Mouse (Mus musculus): ENCODE data around the gene Ankmy1. TPM values are rescaled to one million over a fixed set of nuclear protein-coding genes. Genes with fewer than 3 reads are reported as not detected.
A peak's percentile ranks its signal among the peaks of the same experiment; 100 is the strongest.

Ankmy1 gene
- not detected in 2 replicates for total RNA-seq (2015; ENCODE audit: low replicate concordance)
- total RNA-seq (2017; ENCODE audit: low replicate concordance) = not detected in 2 replicates

GRCm38 (mm10) chr1:92902786-92903185, at the start of gene Ankmy1:
Gene Ankmy1, minus strand, starts transcription at chr1:92902906.
- no peak for ATAC-seq (replicated peaks; ENCODE audit: low FRiP score, poor library complexity, severe bottlenecking)

GRCm38 (mm10) chr1:92950607-92951006, 47.9 kb upstream of the Ankmy1 start, which contains the start of gene Gpr35:
Gene Gpr35, plus strand, starts transcription at chr1:92950865.
- ATAC-seq (replicated peaks; ENCODE audit: low FRiP score, poor library complexity, severe bottlenecking) = no peak

DNA sequence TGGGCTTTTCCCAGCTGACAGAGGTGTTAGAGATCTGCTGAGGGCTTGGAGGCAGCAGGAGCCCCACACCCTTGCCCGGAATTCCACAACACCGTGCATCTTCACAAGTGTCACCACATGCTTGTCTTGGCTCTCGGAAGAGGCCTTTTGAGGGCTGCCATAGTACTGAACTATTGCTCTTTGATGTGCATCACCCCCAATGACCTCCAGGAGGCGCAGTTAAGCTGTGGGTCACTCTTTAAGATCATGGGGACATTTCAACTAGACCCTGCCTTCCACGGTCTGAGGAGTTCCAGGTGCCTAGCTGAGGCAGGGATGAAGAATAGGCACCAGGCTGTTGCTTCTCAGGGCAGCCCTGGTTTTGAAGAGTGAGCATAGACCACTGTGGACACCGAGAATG, 46.7 kb upstream of the Ankmy1 start:
- ATAC-seq (replicated peaks; ENCODE audit: low FRiP score, poor library complexity, severe bottlenecking) = no peak; the same call in 1 of the 2 replicates

GRCm38 (mm10) chr1:92947966-92948365, 45.3 kb upstream of the Ankmy1 start:
- ATAC-seq (replicated peaks; ENCODE audit: low FRiP score, poor library complexity, severe bottlenecking) = no peak

GRCm38 (mm10) chr1:92943219-92943989, 40.7 kb upstream of the Ankmy1 start:
- ATAC-seq (replicated peaks; ENCODE audit: low FRiP score, poor library complexity, severe bottlenecking) = no peak

- no peak for ATAC-seq (replicated peaks; ENCODE audit: low FRiP score, poor library complexity, severe bottlenecking)
Observed at GRCm38 (mm10) chr1:92939746-92940145, 37.0 kb upstream of the Ankmy1 start.

GRCm38 (mm10) chr1:92937797-92938196, 35.1 kb upstream of the Ankmy1 start:
- no peak for ATAC-seq (replicated peaks; ENCODE audit: low FRiP score, poor library complexity, severe bottlenecking)

DNA sequence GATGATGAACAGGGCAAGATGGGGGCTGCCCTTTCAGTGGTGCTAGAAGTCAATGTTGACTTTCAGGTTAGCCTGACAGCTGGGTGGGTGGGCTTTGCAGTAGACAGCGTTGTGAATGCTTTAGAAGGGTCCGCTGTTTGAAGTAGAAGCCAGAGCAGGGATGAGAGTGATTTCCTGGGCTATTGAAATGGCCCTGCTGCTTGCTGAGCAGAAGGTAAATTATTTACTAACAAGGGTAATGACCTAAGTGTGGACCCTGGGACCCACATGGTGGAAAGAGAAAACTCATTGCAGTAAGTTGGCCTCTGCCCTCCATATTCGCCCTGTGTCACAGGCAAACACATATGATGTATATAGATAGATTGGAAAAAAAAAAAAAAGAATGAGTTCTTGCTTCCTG, 33.8 kb upstream of the Ankmy1 start:
- ATAC-seq (replicated peaks; ENCODE audit: low FRiP score, poor library complexity, severe bottlenecking) = no peak

DNA sequence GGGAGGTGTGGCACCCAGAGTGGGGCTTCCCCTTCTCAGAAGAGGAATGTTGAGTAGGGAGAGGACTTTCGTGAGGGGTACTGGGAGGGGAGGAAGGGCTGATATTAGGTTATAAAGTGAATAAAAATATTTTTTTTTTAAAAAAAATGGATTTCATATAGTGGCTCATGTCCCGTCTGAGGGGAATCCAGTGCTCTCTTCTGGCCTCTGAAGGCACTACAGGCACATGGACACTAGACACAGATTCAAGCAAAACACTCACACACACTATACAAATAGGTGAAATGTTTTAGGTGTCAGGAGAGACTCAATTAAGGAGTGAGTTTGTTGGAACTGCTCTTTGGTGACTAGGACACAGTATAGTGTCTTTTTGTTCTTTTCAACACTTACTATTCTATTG, 33.3 kb upstream of the Ankmy1 start:
- ATAC-seq (replicated peaks; ENCODE audit: low FRiP score, poor library complexity, severe bottlenecking) = no peak

DNA sequence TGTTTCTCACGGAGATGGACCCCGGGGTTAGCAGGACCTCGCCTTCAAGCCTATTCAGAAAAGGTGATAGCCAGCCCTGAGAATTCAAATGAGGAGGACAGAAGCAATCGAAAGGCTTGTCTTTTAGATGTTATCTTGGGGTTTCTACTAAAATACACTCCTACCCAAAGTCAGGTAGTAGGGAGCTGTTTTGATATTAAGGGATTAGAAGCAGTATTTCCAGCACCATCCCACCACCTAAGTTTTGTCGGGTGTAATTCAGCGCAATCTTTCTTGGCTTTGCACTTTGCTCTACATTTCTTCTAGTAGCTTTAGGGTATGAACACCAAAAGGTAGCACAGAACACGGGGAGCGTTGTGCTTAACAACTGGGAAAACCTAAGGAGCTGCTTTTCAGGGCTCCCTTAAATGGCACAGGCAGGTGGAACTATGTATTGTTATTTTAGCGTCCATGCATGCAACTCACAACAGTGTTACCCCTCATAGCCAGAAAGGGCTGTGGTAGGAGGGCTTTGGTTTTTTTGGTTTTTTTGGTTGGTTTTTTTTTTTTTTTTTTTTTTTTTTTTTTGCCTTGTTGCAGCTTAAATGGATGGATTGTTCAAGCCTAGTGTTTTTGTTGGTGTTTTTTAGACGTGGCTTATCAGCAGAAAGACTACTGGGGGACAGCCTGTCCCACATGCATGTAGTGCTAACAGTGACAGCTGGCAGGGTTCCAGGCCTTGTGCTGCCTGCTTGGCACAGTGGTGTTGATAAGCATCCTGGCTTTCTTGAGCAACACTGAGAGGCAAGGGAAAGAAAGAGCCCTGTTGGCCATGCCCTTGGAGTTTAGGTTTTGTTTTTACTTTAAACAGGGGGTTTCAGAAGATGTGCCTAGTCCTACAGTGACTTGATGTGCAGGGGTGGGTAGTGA, 32.6 kb upstream of the Ankmy1 start:
- ATAC-seq (replicated peaks; ENCODE audit: low FRiP score, poor library complexity, severe bottlenecking) = 0 out of 2 replicates have a peak, but pooled peaks have one; percentile 36

- ATAC-seq (replicated peaks; ENCODE audit: low FRiP score, poor library complexity, severe bottlenecking) = peak; percentile 96
Observed at GRCm38 (mm10) chr1:92934182-92934827, 31.6 kb upstream of the Ankmy1 start, which contains the start of gene Capn10. Gene Capn10, plus strand, starts transcription at chr1:92934376.

DNA sequence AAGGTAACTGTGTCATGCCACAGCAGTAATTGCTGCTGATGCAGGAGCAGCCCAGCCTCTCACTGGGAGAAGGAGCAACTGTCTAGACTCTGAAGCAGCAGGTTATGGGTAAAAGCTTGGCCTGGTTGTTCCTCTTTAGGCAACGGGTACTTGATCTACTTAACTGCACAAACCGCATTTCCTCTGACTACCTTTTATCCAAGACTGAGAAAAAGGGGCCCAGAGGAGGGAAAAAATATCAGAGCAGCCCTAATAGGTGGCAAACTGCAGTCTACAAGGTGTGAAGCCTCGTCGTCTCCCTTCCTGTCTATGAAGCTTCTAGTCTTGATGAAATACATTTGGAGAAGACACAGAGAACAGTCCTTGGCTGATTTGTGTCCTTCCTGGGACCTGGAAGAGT, 30.9 kb upstream of the Ankmy1 start:
- ATAC-seq (replicated peaks; ENCODE audit: low FRiP score, poor library complexity, severe bottlenecking) = no peak

- ATAC-seq (replicated peaks; ENCODE audit: low FRiP score, poor library complexity, severe bottlenecking) = no peak
Observed at GRCm38 (mm10) chr1:92930171-92930706, 27.5 kb upstream of the Ankmy1 start.

- no peak for ATAC-seq (replicated peaks; ENCODE audit: low FRiP score, poor library complexity, severe bottlenecking)
Observed at GRCm38 (mm10) chr1:92921496-92921895, 18.8 kb upstream of the Ankmy1 start.

GRCm38 (mm10) chr1:92920474-92921200, 17.9 kb upstream of the Ankmy1 start:
- no peak for ATAC-seq (replicated peaks; ENCODE audit: low FRiP score, poor library complexity, severe bottlenecking)

GRCm38 (mm10) chr1:92919775-92920174, 17.1 kb upstream of the Ankmy1 start:
- ATAC-seq (replicated peaks; ENCODE audit: low FRiP score, poor library complexity, severe bottlenecking) = no peak

DNA sequence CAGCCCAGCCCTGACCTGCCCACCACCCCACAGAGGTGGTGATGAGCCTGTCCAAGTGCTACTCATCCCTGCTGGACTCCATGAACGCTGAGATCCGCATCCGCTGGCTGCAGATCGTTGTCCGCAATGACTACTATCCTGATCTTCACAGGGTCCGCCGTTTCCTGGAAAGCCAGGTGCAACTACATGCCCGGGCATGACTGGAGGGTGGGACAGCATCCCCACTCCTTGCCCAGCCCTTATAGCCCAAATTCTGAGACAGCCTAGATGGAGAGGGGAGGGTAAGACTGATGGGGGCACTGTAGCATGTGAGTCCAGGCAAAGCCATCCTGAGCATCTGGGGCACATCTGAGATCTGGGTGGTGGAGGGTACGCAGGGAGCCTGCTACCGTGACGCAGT, 16.4 kb upstream of the Ankmy1 start:
- no peak for ATAC-seq (replicated peaks; ENCODE audit: low FRiP score, poor library complexity, severe bottlenecking)

GRCm38 (mm10) chr1:92916725-92917124, 14.0 kb upstream of the Ankmy1 start:
- ATAC-seq (replicated peaks; ENCODE audit: low FRiP score, poor library complexity, severe bottlenecking) = no peak

- ATAC-seq (replicated peaks; ENCODE audit: low FRiP score, poor library complexity, severe bottlenecking) = no peak
Observed at GRCm38 (mm10) chr1:92914993-92915392, 12.3 kb upstream of the Ankmy1 start.

All from erythroblast, adult 5-6 weeks (primary cell).